Mouse (Mus musculus): ENCODE data around the gene Tmem63a.

- TF ChIP-seq POLR2A (IDR thresholded peaks at IDR 0.05; ENCODE audit: low read depth, low read length) (no peak), NELFE (IDR thresholded peaks at IDR 0.05; ENCODE audit: low read depth, low read length) (no peak), CTCF (conservative IDR thresholded peaks at IDR 0.05 in 1 of 2, IDR thresholded peaks at IDR 0.05 in 1 of 2; ENCODE audit: low read depth in 2 of 2, low read length in 2 of 2) (no peak), IRF4 (IDR thresholded peaks at IDR 0.05; ENCODE audit: low read depth, low read length) (no peak), MYC (IDR thresholded peaks at IDR 0.05; ENCODE audit: low read depth, low read length) (no peak), TCF12 (IDR thresholded peaks at IDR 0.05; ENCODE audit: low read depth, low read length) (no peak), MAX (IDR thresholded peaks at IDR 0.05; ENCODE audit: low read length) (no peak)
Measured at GRCm38 (mm10) chr1:180943032-180943644, 994 bp downstream of the Tmem63a start.
